Mouse (Mus musculus) liver, embryonic 11.5 days (tissue): ENCODE results near the gene Pafah1b3. TPM values are rescaled to one million over a fixed set of nuclear protein-coding genes. Genes with fewer than 3 reads are reported as not detected.

ENCODE experiments used
- ATAC-seq: fragments of 200-750 bp; cut with Nextera tagmentation; replicated peaks from 2 replicates; pipeline ENCODE4 v1.8.0; 2017; ENCODE audit warnings: moderate number of reproducible peaks, mild to moderate bottlenecking, moderate TSS enrichment, moderate library complexity; ENCODE audit not compliant: low FRiP score
- DNase-seq: peaks from one replicate; pipeline ENCODE4 v3.0.0-alpha.2; 2017; ENCODE audit warnings: low spot score
- H3K27ac ChIP-seq: fragments of 300-500 bp; sonication (generic); 2 replicates; pipeline ENCODE4 v1.5.1; 2014; ENCODE audit warnings: mild to moderate bottlenecking, low read depth, low read length, control low read depth
- H3K27me3 ChIP-seq: fragments of 300-500 bp; sonication (generic); replicated peaks from 2 replicates; pipeline ENCODE4 v1.6.1; 2014; ENCODE audit warnings: low read length, mixed read lengths; ENCODE audit not compliant: control insufficient read depth, insufficient read depth
- H3K36me3 ChIP-seq: fragments of 300-500 bp; sonication (generic); 2 replicates; pipeline ENCODE4 v1.6.1; 2014; ENCODE audit warnings: mild to moderate bottlenecking, low read length, moderate library complexity, mixed read lengths; ENCODE audit not compliant: control insufficient read depth, insufficient read depth
- H3K4me1 ChIP-seq: fragments of 300-500 bp; sonication (generic); replicated peaks from 2 replicates; pipeline ENCODE4 v1.6.1; 2014; ENCODE audit warnings: low read length, mixed read lengths; ENCODE audit not compliant: control insufficient read depth, insufficient read depth
- H3K4me2 ChIP-seq: fragments of 300-500 bp; sonication (generic); 2 replicates; pipeline ENCODE4 v1.6.1; 2014; ENCODE audit warnings: mild to moderate bottlenecking, control low read depth, moderate library complexity
- H3K4me3 ChIP-seq: fragments of 300-500 bp; sonication (generic); 2 replicates; pipeline ENCODE4 v1.5.1; 2014; ENCODE audit warnings: low read depth, low read length, control low read depth
- H3K9ac ChIP-seq: fragments of 300-500 bp; sonication (generic); 2 replicates; pipeline ENCODE4 v1.6.1; 2014; ENCODE audit warnings: low read depth, low read length, control low read depth
- H3K9me3 ChIP-seq: fragments of 300-500 bp; sonication (generic); 2 replicates; pipeline ENCODE4 v1.6.1; 2016; ENCODE audit warnings: low read length, inconsistent platforms, mixed read lengths; ENCODE audit not compliant: control insufficient read depth
- WGBS: fragments of 180-500 bp; shearing (Covaris S2); extraction: QIAGEN DNeasy Blood & Tissue Kit; methylation state at CpG from one replicate; pipeline ENCODE4 v1.1.7; 2014; 5-methylcytosine and 5-hydroxymethylcytosine counted together
- polyA plus RNA-seq: library from polyadenylated mRNA; unstranded; fragments of >200 nt; fragmentation: Nextera tagmentation; extraction: Ambion mirVana; gene quantifications from 2 replicates; pipeline ENCODE4 v1.2.1, GENCODE M21; 2014

Pafah1b3 gene
- polyA plus RNA-seq, 1 experiment from 2014 or later, result 106 TPM

- H3K27me3 ChIP-seq, result no peaks in the 10 kb centered on the region
- ATAC-seq (no peak), DNase-seq (no peak)
- peaks cover 10% of the 10 kb centered on the region for H3K4me1 ChIP-seq
- peaks cover 33% of the 10 kb centered on the region for H3K36me3 ChIP-seq
- H3K4me2 ChIP-seq, result no peak overlapping the region
- H3K27ac ChIP-seq, result no peak overlapping the region
- H3K9me3 ChIP-seq, result no peaks in the 10 kb centered on the region
- no peak overlapping the region for H3K9ac ChIP-seq
- no peak overlapping the region for H3K4me3 ChIP-seq
- 85% methylated on average over 12 of the region's 12 CpGs for WGBS
Observed at GRCm38 (mm10) chr7:25294960-25295722, 2.6 kb downstream of the Pafah1b3 start.

- H3K9ac ChIP-seq, result no peak overlapping the region
- ATAC-seq (no peak), DNase-seq (no peak)
- WGBS, result 85% methylated on average over 4 of the region's 4 CpGs
- H3K4me3 ChIP-seq, result no peak overlapping the region
- no peaks in the 10 kb centered on the region for H3K27me3 ChIP-seq
- peaks cover 10% of the 10 kb centered on the region for H3K4me1 ChIP-seq
- H3K9me3 ChIP-seq, result peaks cover 4% of the 10 kb centered on the region; the same call in 1 of the 2 replicates
- no peak overlapping the region for H3K4me2 ChIP-seq
- no peak overlapping the region for H3K27ac ChIP-seq
- H3K36me3 ChIP-seq, result peaks cover 39% of the 10 kb centered on the region
Observed at GRCm38 (mm10) chr7:25294495-25294894, 3.3 kb downstream of the Pafah1b3 start.

DNA sequence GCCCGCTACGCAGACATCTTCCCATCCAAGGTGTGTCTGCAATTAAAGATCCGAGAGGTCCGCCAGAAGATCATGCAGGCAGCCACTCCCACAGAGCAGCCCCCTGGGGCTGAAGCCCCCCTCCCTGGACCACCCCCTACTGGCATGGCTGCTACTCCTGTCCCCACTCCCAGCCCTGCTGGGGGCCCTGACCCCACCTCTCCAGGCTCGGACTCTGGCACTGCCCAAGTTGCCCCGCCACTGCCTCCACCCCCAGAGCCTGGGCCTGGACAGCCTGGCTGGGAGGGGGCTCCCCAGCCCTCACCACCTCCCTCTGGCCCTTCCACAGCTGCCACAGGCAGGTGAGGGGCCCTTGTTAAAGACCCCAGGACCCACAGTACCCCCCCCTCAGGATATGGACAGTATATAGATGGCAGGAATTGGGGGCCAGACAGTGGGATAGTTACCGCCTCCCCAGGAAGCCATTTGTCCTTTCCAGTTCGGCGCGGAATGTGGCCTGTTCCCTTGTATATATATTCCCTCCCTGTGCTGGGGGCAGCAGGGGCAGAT lies 4.5 kb downstream of the Pafah1b3 start:
- Histone ChIP-seq H3K36me3 (peaks cover 52% of the 10 kb centered on the region), H3K27me3 (no peaks in the 10 kb centered on the region), H3K27ac (no peak overlapping the region; the same call in 1 of the 2 replicates), H3K4me1 (peaks cover 10% of the 10 kb centered on the region), H3K4me2 (no peak overlapping the region), H3K9me3 (peaks cover 5% of the 10 kb centered on the region; the same call in 1 of the 2 replicates), H3K9ac (no peak overlapping the region), H3K4me3 (no peak overlapping the region)
- ATAC-seq, result no peak
- no peak for DNase-seq
- 83% methylated on average over 10 of the region's 10 CpGs for WGBS

GRCm38 (mm10) chr7:25292107-25292506 lies 5.7 kb downstream of the Pafah1b3 start:
- Histone ChIP-seq H3K9me3 (peaks cover 5% of the 10 kb centered on the region; the same call in 1 of the 2 replicates), H3K4me2 (no peak overlapping the region), H3K27me3 (no peaks in the 10 kb centered on the region), H3K9ac (no peak overlapping the region), H3K4me1 (peaks cover 10% of the 10 kb centered on the region), H3K36me3 (peaks cover 63% of the 10 kb centered on the region), H3K27ac (no peak overlapping the region), H3K4me3 (no peak overlapping the region)
- 80% methylated on average over 7 of the region's 7 CpGs for WGBS
- ATAC-seq, result no peak
- DNase-seq, result no peak

- Histone ChIP-seq H3K27me3 (no peaks in the 10 kb centered on the region), H3K4me3 (no peak overlapping the region), H3K4me2 (no peak overlapping the region), H3K9ac (no peak overlapping the region), H3K9me3 (peaks cover 5% of the 10 kb centered on the region; the same call in 1 of the 2 replicates), H3K4me1 (peaks cover 3% of the 10 kb centered on the region; the same call in 1 of the 2 replicates), H3K36me3 (peaks cover 75% of the 10 kb centered on the region), H3K27ac (no peak overlapping the region)
- DNase-seq (no peak), ATAC-seq (no peak)
- 91% methylated on average over 2 of the region's 2 CpGs for WGBS
Observed at GRCm38 (mm10) chr7:25290911-25291310, 6.9 kb downstream of the Pafah1b3 start.

GRCm38 (mm10) chr7:25290463-25290862 lies 7.3 kb downstream of the Pafah1b3 start:
- Histone ChIP-seq H3K27ac (no peak overlapping the region), H3K9ac (no peak overlapping the region), H3K36me3 (peaks cover 80% of the 10 kb centered on the region), H3K4me1 (peaks cover 3% of the 10 kb centered on the region; the same call in 1 of the 2 replicates), H3K9me3 (peaks cover 5% of the 10 kb centered on the region; the same call in 1 of the 2 replicates), H3K4me2 (no peak overlapping the region), H3K4me3 (no peak overlapping the region), H3K27me3 (no peaks in the 10 kb centered on the region)
- 100% methylated on average over 1 of the region's 1 CpGs for WGBS
- DNase-seq, result no peak
- 0 out of 2 replicates have a peak, but pooled peaks have one; percentile 16 for ATAC-seq

- peaks cover 3% of the 10 kb centered on the region; the same call in 1 of the 2 replicates for H3K4me1 ChIP-seq
- peaks cover 85% of the 10 kb centered on the region for H3K36me3 ChIP-seq
- H3K9me3 ChIP-seq, result peaks cover 5% of the 10 kb centered on the region; the same call in 1 of the 2 replicates
- 96% methylated on average over 3 of the region's 3 CpGs for WGBS
- no peak overlapping the region for H3K4me2 ChIP-seq
- no peak overlapping the region for H3K9ac ChIP-seq
- no peak overlapping the region for H3K4me3 ChIP-seq
- ATAC-seq, result no peak
- no peak for DNase-seq
- no peak overlapping the region for H3K27ac ChIP-seq
- no peaks in the 10 kb centered on the region for H3K27me3 ChIP-seq
Observed at GRCm38 (mm10) chr7:25289925-25290324, 7.9 kb downstream of the Pafah1b3 start.

- Histone ChIP-seq H3K9me3 (peaks cover 5% of the 10 kb centered on the region; the same call in 1 of the 2 replicates), H3K27ac (no peak overlapping the region), H3K27me3 (no peaks in the 10 kb centered on the region), H3K4me1 (peaks cover 13% of the 10 kb centered on the region), H3K4me2 (no peak overlapping the region), H3K4me3 (no peak overlapping the region), H3K36me3 (peaks cover 89% of the 10 kb centered on the region), H3K9ac (no peak overlapping the region)
- no peak for ATAC-seq
- DNase-seq, result no peak
- 85% methylated on average over 3 of the region's 3 CpGs for WGBS
Observed at GRCm38 (mm10) chr7:25288721-25289120, 9.1 kb downstream of the Pafah1b3 start.
